Mouse (Mus musculus) thymus, postnatal 36 days (tissue): ENCODE results near the gene Baat.
A peak's percentile ranks its signal among the peaks of the same experiment; 100 is the strongest.
"Not testable (repeated sequence)": the region's sequence is repeated elsewhere in the genome, so short reads cannot be mapped to it uniquely, and the experiment has no call there.

Experiments used
- DNase-seq, 2 experiments: peaks; one replicate each; pipeline ENCODE4 v3.0.0; 2022; ENCODE audit warnings: mixed read lengths in 2 of 2

Baat gene

DNA sequence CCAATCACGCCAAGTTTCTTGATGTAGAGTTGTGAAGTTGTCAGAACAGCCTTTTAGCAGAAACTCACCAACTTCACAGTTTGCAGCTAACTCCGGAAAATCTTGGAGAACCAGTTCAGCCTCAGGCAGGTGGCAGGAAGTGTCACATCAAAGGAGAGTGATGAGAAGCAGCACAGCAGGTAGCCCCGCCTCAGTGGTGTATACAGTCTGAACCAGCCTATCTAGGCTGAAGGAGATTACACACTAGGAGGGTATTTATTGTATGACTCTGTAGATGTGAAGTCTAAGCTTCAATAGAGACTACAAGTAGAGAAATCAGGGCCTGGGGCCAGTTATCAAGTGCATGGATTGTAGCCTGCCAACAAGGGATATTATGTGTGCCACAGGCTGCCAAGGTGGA lies 25.5 kb downstream of the Baat start:
- peak; percentile 16 to 50 for DNase-seq

DNA sequence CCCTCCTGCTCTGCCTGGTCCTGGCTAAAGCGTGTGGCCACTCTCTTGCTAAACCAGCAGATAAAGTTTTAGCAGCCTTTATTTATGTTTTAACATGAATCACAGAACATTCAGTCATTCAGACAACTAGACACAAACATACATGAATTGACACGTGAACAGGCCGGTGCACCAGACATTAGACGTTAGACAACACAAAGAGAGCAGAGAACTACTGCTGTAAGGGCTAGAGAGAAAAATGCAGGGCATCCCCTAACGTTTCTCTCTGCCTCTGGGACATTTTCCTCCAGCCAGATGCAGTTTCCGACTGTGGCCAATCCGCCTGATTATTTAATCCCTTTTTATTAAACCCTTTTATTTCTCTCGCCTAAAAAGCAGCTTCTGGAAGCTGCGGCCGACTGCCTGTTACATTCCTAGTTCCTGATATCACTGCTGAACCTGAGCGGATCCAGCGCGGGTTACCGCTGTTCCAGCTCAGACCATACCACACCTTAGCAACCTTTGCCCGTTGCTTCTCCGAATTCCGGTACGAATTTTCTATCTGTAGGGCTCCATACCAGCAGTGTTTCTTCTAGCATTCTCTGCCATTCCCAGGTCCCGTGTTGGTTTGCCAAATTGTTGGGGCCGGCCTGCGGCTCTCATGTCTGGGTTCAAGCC lies 26.1 kb downstream of the Baat start:
- DNase-seq: no peak

DNA sequence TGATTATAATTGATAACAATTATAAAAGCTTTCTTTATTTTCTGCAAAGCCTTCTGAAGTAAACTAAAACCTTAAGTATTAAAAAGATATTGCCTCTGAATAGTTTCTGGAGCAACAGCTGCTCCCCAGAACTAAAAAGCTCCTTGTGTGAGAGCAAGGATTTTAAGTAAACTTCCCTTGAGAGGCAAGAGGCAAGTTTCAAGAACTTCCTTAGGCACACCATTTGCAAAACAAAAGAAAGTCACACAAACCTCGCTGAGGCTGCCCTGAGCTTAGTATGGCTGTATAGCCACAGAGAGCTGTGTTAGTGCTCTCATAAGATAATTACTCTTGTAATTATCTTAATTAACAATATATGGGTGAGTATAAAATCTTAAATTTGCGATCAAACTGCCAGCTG lies 27.3 kb downstream of the Baat start:
- not testable (repeated sequence) for DNase-seq

DNA sequence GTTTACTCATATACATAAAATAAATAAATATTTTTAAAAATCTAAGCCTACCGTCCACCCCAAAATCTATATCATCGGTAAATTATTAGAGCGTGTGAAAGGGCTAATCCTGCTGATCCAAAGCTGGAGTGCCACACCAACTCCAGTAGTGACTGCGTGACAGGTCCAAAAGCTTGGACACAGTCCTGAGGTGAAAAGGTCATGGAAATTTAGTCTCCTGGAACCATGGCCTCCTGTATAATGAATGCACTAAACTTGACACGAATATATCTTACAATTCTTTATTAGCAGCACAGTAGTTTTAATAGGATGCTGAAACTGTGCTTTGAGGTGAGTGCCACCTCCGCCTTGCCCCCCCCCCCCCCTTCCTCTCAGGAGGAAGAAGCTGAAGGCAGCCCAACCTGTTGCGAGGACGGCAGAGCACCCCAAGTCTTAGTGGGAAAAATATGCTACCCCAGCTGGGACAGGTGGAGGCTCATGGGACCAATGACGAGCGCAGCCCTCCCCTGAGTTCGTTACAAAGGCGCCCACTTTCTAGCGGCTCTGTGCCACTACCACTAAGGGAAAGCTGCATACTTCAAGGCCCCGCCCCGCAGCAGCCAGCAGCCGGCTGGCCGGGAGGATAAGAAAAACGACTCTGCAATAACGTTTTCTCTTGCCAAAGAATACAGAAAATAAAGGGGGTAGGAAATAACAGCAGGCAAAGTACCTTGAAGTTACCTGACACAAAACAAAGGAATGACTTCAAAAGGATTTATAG lies 28.1 kb downstream of the Baat start:
- DNase-seq: peak; percentile 28 to 56

DNA sequence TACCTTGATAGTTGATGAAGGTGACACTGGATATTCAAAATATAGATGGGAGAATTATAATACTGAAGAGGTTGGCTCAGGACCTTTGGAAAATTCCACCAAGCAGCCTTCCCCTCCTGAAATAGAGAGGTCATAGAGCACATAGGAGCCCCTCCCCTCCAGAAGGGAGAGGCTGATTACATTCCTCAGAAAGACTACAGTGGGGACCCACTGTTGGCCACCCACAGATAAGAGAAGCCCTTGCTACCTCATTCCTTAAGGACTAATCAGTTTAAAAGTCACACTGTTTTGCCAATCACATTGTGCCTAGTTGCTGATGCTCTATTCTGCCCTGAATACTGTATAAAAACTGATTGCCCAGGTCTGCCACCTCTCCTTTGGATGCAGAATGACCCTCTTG lies 31.8 kb downstream of the Baat start:
- DNase-seq: no peak

DNA sequence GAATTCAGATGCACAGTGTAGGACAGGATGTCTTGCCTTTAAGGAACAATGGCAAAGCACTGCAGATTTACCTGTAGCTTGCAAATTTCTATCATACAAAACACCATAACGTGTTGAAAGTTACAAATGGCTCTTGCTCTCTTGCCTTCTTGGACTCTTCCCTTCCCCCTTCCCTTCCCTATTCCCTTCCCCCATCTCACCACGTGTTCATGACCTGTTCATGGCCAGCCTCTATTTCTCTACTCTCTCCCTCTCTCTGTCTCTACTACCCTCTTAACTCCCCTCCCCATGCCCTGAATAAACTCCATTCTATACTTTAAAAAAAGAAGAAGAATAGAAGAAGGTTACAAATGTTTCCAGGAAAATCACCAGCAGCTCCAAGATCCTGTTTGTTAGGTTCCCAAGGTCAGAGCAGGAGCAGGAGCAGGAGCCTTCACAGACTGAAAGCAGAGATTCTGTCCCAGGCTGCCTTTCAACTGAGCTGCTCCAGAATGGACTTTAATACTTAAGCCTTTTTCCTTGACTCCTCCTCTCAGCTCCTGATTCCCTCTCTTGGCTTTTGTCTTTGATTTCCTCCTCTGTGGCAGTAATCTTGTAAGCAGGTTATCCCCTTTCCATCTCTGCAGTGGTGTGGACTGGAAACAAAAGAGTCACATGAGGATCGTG lies 32.8 kb downstream of the Baat start, which contains the start of gene Acnat1:
Gene Acnat1, minus strand, starts transcription at position 478 of the 666 bp plus-strand sequence.
- DNase-seq: no peak

DNA sequence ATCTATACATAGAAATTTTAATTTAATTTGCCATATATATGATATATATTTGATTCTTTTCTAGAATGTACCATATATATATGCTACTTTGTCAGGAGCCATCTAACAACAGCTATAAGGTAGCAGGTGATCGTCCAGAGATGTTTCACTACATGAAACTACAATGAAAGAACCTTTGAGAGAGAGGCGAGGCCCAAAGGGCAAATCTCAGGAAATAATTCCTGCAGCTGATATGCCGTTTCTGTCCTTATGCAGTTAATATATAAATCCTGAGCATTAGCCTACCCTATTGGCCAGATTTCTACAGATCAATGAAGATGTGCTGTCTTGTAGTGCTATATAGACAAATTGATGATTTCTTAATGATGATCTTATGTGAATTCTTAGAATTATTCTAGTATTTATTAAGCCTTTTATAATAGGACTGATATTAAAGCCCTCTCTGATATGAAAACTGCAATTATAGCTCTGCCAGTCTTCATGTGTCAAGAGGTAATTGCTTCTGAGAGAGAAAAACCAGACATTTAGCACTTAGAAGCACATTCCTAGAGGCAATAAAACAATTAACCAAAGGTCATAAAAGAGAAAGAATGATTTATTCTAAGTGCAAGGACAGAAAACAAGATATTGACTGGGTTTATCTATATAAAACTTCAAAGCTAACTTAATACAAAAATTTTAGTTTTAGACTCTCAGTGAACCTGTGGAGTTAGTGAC lies 36.8 kb downstream of the Baat start:
- no peak for DNase-seq

DNA sequence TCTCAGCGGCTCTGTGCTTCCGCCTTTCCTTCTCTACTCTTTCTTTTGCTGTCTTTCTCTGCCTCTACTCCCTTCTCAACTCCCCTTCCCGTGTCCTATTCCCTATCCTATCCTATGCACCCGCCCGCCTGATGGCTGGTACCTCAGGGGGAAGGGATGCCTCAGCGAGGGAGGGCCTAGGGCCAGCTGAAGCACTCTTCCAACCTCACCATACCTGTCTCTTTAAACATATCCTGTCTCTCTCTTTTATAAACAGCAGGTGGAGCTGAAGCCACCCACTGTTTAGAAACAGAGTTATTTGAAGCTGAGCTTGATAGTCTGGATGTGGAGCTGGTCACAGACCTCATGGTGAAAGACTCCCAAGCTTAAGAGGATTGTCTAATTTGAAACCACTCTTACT lies 39.0 kb downstream of the Baat start:
- no peak for DNase-seq

DNA sequence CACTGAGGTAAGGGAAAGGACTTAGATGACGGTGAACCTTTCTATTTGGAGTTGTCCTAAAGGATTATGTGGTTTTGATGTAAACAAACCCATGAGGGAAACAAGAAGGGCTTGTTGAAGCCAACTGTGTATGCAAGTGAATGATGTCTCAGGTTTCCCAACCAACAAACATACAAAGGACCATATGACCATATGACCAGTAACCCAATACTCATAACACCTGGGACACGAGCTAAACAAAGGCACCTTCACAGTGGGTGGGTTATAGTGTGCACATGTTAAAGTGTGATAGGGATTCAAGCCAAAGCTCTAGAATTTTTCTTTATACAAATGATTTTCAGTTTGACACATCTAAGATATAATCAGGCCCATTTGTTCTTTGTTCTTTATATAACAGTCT lies 50.2 kb downstream of the Baat start:
- DNase-seq: no peak

DNA sequence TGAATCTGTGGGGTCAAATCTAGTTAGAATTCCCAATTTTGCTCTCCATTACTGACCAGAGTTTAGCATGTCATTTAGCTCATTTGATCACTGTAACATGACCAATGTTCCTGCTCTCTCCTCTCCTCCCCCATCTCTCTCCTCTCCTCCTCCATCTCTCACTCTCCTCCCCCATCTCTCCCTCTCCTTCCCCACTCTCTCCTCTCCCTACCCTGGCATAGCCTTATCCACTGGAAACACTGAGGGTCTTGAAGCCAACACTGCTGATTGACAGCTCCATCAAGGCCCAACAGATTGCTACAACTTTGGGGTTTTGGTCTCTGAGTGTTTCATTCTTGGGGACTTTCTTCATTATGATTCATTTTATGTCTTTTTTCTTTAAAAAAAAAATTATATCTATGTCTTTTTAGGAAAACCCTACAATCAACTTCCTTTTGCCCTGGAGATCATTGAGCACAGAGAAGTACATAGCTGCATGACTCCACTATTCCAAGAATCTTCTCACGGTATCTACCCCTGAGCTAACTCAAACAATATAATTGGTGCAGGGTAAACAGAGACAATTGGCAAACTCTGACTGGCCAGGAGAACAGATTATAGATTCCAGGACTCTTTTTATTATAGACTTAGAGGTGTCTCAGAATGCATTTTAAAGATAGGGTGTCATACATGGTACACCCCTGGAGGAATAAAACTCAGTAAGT lies 54.4 kb downstream of the Baat start:
- no peak for DNase-seq

DNA sequence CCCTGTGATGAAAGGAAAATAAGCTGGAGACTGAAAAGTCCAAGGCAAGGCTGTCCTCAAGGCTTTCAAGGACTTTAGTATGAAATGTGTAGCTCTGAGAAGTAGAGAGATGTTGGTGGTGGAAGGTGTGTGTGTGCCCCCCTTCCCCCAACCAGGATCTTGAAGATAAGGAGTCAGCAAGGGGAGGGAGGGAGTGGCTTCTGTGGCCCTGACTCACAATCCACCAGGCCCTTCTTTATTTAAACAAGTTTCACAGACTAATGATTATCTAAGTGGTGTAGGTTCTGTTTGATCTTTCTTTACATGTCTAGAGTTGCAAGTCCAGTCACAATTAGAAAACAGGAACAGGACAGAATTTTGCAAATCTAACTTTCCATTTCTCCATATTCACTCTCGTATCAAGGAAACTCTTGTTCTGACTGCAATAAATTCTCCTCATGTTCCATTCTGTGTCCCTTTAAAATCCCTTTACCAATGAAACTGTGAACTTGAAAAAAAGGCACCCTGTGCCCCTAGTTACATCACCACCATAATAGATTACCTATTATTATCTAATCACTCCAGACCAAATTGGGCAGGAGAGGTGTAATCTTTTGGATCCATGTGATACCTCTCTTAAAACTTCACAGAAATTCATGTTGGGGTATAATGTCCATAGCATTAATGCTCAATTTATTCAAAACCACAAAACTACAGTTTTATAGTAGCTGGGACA lies 55.1 kb downstream of the Baat start:
- DNase-seq: not testable (repeated sequence)
